Mouse (Mus musculus): Measurements from ENCODE around the gene Yars. TPM values are rescaled to one million over a fixed set of nuclear protein-coding genes. Genes with fewer than 3 reads are reported as not detected.

Gene Yars
- total RNA-seq, 2 experiments from 2014 or later = 89.6 to 93.2 TPM

Other genes starting within 250 kb of the Yars start
- 10 to 100 TPM; 53.8 to 56.6 TPM for gene Azin2, start 227.3 kb upstream of the Yars start, total RNA-seq (2021)
- gene Ak2, start 197.8 kb upstream of the Yars start, total RNA-seq (2021) = 10 to 100 TPM; 22.5 to 24.7 TPM
- 10 to 100 TPM; 48.7 to 58.2 TPM for gene Rnf19b, start 131.5 kb upstream of the Yars start, total RNA-seq (2021)
- gene Tmem54, start 84.2 kb upstream of the Yars start, total RNA-seq (2021) = not detected
- gene Hpca, start 67.7 kb upstream of the Yars start, total RNA-seq (2021) = 100 to 1,000 TPM; 656 to 793 TPM
- gene Fndc5, start 52.8 kb upstream of the Yars start, total RNA-seq (2021) = 10 to 100 TPM; 56.9 to 73.3 TPM
- gene S100pbp, start within 50 bp of the Yars start, total RNA-seq (2021) = 10 to 100 TPM; 33.9 to 36.0 TPM
- 10 to 100 TPM; 19.7 to 27.1 TPM for gene C77080, start 71.6 kb downstream of the Yars start, total RNA-seq (2021)
- gene Sync, start 97.9 kb downstream of the Yars start, total RNA-seq (2021) = 1 to 10 TPM; 1.3 to 2.1 TPM
- gene Rbbp4, start 145.6 kb downstream of the Yars start, total RNA-seq (2021) = 100 to 1,000 TPM; 115 to 123 TPM
- gene Zbtb8os, start 145.9 kb downstream of the Yars start, total RNA-seq (2021) = 10 to 100 TPM; 24.6 to 28.4 TPM
- 1 to 10 TPM; 4.7 to 6.5 TPM for gene Zbtb8a, start 188.4 kb downstream of the Yars start, total RNA-seq (2021)

All from left cerebral cortex, postnatal 36 days (tissue).